Mouse (Mus musculus) MEL (cell line): ENCODE data around the gene Sdr42e1. TPM values are rescaled to one million over a fixed set of nuclear protein-coding genes. Genes with fewer than 3 reads are reported as not detected.

Source experiments
- DNase-seq: peaks from one replicate; pipeline ENCODE4 v3.0.0; 2011; ENCODE audit warnings: low read depth, low spot score
- H3K27ac ChIP-seq: 2 replicates; pipeline ENCODE4 v1.5.1; 2012; ENCODE audit warnings: low read depth, mild to moderate bottlenecking, control low read depth, low read length, moderate library complexity; ENCODE audit not compliant: control insufficient read depth
- H3K27me3 ChIP-seq, 2 experiments: fragments of 150-350 bp in 1 of 2; sonication (generic) in 1 of 2; 2 replicates each; pipeline ENCODE4 v1.6.1; 2012; ENCODE audit warnings: low read length in 2 of 2, mild to moderate bottlenecking in 2 of 2, improper control_type of control experiment in 1 of 2, moderate library complexity in 1 of 2; ENCODE audit not compliant: insufficient read depth in 2 of 2, control insufficient read depth in 1 of 2
- H3K36me3 ChIP-seq, 2 experiments: 2 replicates each; pipeline ENCODE4 v1.6.1; 2012 to 2014; ENCODE audit warnings: low read length in 2 of 2, improper control_type of control experiment in 1 of 2, inconsistent platforms in 1 of 2, mild to moderate bottlenecking in 1 of 2; ENCODE audit not compliant: insufficient read depth in 2 of 2, control insufficient read depth in 1 of 2
- H3K4me1 ChIP-seq, 2 experiments: fragments of 150-350 bp in 1 of 2; sonication (generic) in 1 of 2; 2 replicates each; pipeline ENCODE4 v1.6.1; 2012; ENCODE audit warnings: low read length in 2 of 2, improper control_type of control experiment in 1 of 2, mild to moderate bottlenecking in 1 of 2; ENCODE audit not compliant: insufficient read depth in 2 of 2, control insufficient read depth in 1 of 2
- H3K4me3 ChIP-seq, 2 experiments: fragments of 150-350 bp in 1 of 2; sonication (generic) in 1 of 2; 2 replicates each; pipeline ENCODE4 v1.5.1; 2012; ENCODE audit warnings: low read depth in 2 of 2, low read length in 2 of 2, mild to moderate bottlenecking in 2 of 2, moderate library complexity in 2 of 2, control low read depth in 1 of 2, improper control_type of control experiment in 1 of 2; ENCODE audit not compliant: control insufficient read depth in 1 of 2, insufficient read depth in 1 of 2
- H3K79me2 ChIP-seq: 2 replicates; pipeline ENCODE4 v1.6.1; 2012; ENCODE audit warnings: mild to moderate bottlenecking, low read length, moderate library complexity; ENCODE audit not compliant: control insufficient read depth, poor library complexity, insufficient read depth
- H3K9ac ChIP-seq: 2 replicates; pipeline ENCODE4 v1.6.1; 2012; ENCODE audit warnings: low read depth, mild to moderate bottlenecking, control low read depth, low read length, moderate library complexity; ENCODE audit not compliant: control insufficient read depth, poor library complexity, severe bottlenecking
- H3K9me3 ChIP-seq: fragments of 150-350 bp; sonication (generic); replicated peaks from 2 replicates; pipeline ENCODE4 v1.6.1; 2012; ENCODE audit warnings: mild to moderate bottlenecking, low read length, improper control_type of control experiment, moderate library complexity; ENCODE audit not compliant: insufficient read depth
- E2F4 ChIP-seq: IDR thresholded peaks from 2 replicates; pipeline ENCODE4 v1.6.1; 2011; ENCODE audit warnings: low read depth, low read length, improper control_type of control experiment, borderline replicate concordance
- EP300 ChIP-seq, 2 experiments: IDR thresholded peaks; 2 replicates each; pipeline ENCODE4 v1.6.1; 2011; ENCODE audit warnings: improper control_type of control experiment in 2 of 2, low read length in 2 of 2, low read depth in 1 of 2, mild to moderate bottlenecking in 1 of 2
- ETS1 ChIP-seq: IDR thresholded peaks from 2 replicates; pipeline ENCODE4 v1.6.1; 2012; ENCODE audit warnings: low read depth, mild to moderate bottlenecking, inconsistent platforms, low read length, improper control_type of control experiment, moderate library complexity
- GABPA ChIP-seq: IDR thresholded peaks from 2 replicates; pipeline ENCODE4 v1.6.1; 2012; ENCODE audit warnings: low read depth, mild to moderate bottlenecking, inconsistent platforms, low read length, improper control_type of control experiment, moderate library complexity
- KAT2A ChIP-seq: conservative IDR thresholded peaks from 2 replicates; pipeline ENCODE4 v1.6.1; 2012; ENCODE audit warnings: low read depth, low read length, improper control_type of control experiment, inconsistent platforms
- MAFK ChIP-seq: IDR thresholded peaks from 2 replicates; pipeline ENCODE4 v1.6.1; 2011; ENCODE audit warnings: low read depth, mild to moderate bottlenecking, low read length, improper control_type of control experiment, borderline replicate concordance
- MEF2A ChIP-seq: IDR thresholded peaks from 2 replicates; pipeline ENCODE4 v1.6.1; 2014; ENCODE audit warnings: low read depth, mild to moderate bottlenecking, inconsistent platforms, low read length, improper control_type of control experiment; ENCODE audit not compliant: poor library complexity, insufficient replicate concordance, severe bottlenecking; ENCODE audit errors: extremely low read depth
- NRF1 ChIP-seq: IDR thresholded peaks from 2 replicates; pipeline ENCODE4 v1.6.1; 2014; ENCODE audit warnings: low read depth, mild to moderate bottlenecking, inconsistent platforms, low read length, improper control_type of control experiment, moderate library complexity; ENCODE audit not compliant: poor library complexity, insufficient read depth, severe bottlenecking
- POLR2AphosphoS2 ChIP-seq: IDR thresholded peaks from 2 replicates; pipeline ENCODE4 v1.6.1; 2011; ENCODE audit warnings: low read length, improper control_type of control experiment
- SIN3A ChIP-seq: IDR thresholded peaks from 2 replicates; pipeline ENCODE4 v1.6.1; 2012; ENCODE audit warnings: low read length, improper control_type of control experiment, inconsistent platforms
- TAL1 ChIP-seq: IDR thresholded peaks from 2 replicates; pipeline ENCODE4 v1.6.1; 2012; ENCODE audit warnings: mild to moderate bottlenecking, inconsistent platforms, low read length, moderate library complexity, mixed read lengths
- UBTF ChIP-seq: IDR thresholded peaks from 2 replicates; pipeline ENCODE4 v1.6.1; 2012; ENCODE audit warnings: low read depth, mild to moderate bottlenecking, inconsistent platforms, low read length, improper control_type of control experiment, moderate library complexity, borderline replicate concordance; ENCODE audit not compliant: insufficient read depth
- USF1 ChIP-seq: IDR thresholded peaks from 2 replicates; pipeline ENCODE4 v1.6.1; 2014; ENCODE audit warnings: low read depth, mild to moderate bottlenecking, inconsistent platforms, low read length, improper control_type of control experiment, moderate library complexity
- ZC3H11A ChIP-seq: IDR thresholded peaks from 2 replicates; pipeline ENCODE4 v1.6.1; 2012; ENCODE audit warnings: low read depth, mild to moderate bottlenecking, inconsistent platforms, low read length, improper control_type of control experiment
- ZMIZ1 ChIP-seq: IDR thresholded peaks from 2 replicates; pipeline ENCODE4 v1.6.1; 2012; ENCODE audit warnings: low read depth, mild to moderate bottlenecking, inconsistent platforms, low read length, improper control_type of control experiment, moderate library complexity
- polyA plus RNA-seq, 2 experiments: library from polyadenylated mRNA; stranded (reverse) in 1 of 2; unstranded in 1 of 2; fragments of >175 nt in 1 of 2; fragments of >200 nt in 1 of 2; gene quantifications; 2 replicates each; pipeline versions ENCODE4 v1.2.1 to v1.2.4; 2012; ENCODE audit warnings: low replicate concordance in 2 of 2, low read depth in 1 of 2; ENCODE audit not compliant: insufficient read length in 2 of 2, insufficient read depth in 1 of 2, missing spikeins in 1 of 2
- total RNA-seq: library from RNA; depleted of rRNA; stranded (reverse); fragments of 300-350 nt; gene quantifications from 2 replicates; pipeline ENCODE4 v1.2.3, GENCODE M21; 2012

Gene Sdr42e1
- total and polyA plus RNA-seq, 3 experiments, result not detected

- H3K9ac ChIP-seq, result no peak overlapping the region
- no peaks in the 10 kb centered on the region for H3K36me3 ChIP-seq
- no peaks in the 10 kb centered on the region for H3K4me1 ChIP-seq
- no peaks in the 10 kb centered on the region for H3K9me3 ChIP-seq
- H3K27me3 ChIP-seq, result no peaks in the 10 kb centered on the region
- H3K27ac ChIP-seq, result no peak overlapping the region
- TF ChIP-seq NRF1 (no peak), KAT2A (no peak), ETS1 (no peak)
- H3K79me2 ChIP-seq, result no peaks in the 10 kb centered on the region
- DNase-seq, result no peak
- no peak overlapping the region for H3K4me3 ChIP-seq
Observed at GRCm38 (mm10) chr8:117634406-117634805, 39.1 kb downstream of the Sdr42e1 start.

- Histone ChIP-seq H3K9ac (no peak overlapping the region), H3K79me2 (no peaks in the 10 kb centered on the region), H3K27ac (no peak overlapping the region), H3K4me3 (no peak overlapping the region), H3K4me1 (no peaks in the 10 kb centered on the region), H3K27me3 (no peaks in the 10 kb centered on the region), H3K9me3 (no peaks in the 10 kb centered on the region), H3K36me3 (no peaks in the 10 kb centered on the region)
- DNase-seq, result no peak
- TF ChIP-seq E2F4 (no peak), POLR2AphosphoS2 (no peak)
Observed at GRCm38 (mm10) chr8:117632532-117632931, 41.0 kb downstream of the Sdr42e1 start.

GRCm38 (mm10) chr8:117627096-117627495, 46.4 kb downstream of the Sdr42e1 start:
- no peaks in the 10 kb centered on the region for H3K36me3 ChIP-seq
- no peaks in the 10 kb centered on the region for H3K9me3 ChIP-seq
- H3K27me3 ChIP-seq, result no peaks in the 10 kb centered on the region
- no peak for DNase-seq
- no peak overlapping the region for H3K9ac ChIP-seq
- H3K27ac ChIP-seq, result no peak overlapping the region
- TF ChIP-seq EP300 (IDR thresholded peaks at IDR 0.05; ENCODE audit: low read depth in 1 of 2, low read length in 2 of 2), result no peak
- TF ChIP-seq MEF2A, result no peak
- TF ChIP-seq ZC3H11A, result no peak
- TF ChIP-seq ZMIZ1, result no peak
- no peak for TF ChIP-seq SIN3A
- TF ChIP-seq UBTF, result no peak
- TF ChIP-seq USF1, result no peak
- no peak for TF ChIP-seq E2F4
- TF ChIP-seq TAL1, result no peak
- TF ChIP-seq GABPA, result no peak
- TF ChIP-seq MAFK, result no peak
- H3K79me2 ChIP-seq, result no peaks in the 10 kb centered on the region
- no peak overlapping the region for H3K4me3 ChIP-seq
- no peaks in the 10 kb centered on the region for H3K4me1 ChIP-seq
